Mouse (Mus musculus): ENCODE data around the gene Olfr1246.

GRCm38 (mm10) chr2:89593057-89593456 lies at the start of gene Olfr1246:
- no peak for TF ChIP-seq CTCF (IDR thresholded peaks at IDR 0.05; ENCODE audit: insufficient read depth, low read length)
- no peak for TF ChIP-seq POLR2A (IDR thresholded peaks at IDR 0.05; ENCODE audit: borderline replicate concordance, extremely low read depth, low read depth, low read length)
